Mouse (Mus musculus) forebrain, embryonic 15.5 days (tissue): ENCODE data around the gene Ganab. TPM values are rescaled to one million over a fixed set of nuclear protein-coding genes. Genes with fewer than 3 reads are reported as not detected.

Experiments
- ATAC-seq: fragments of 200-750 bp; cut with Nextera tagmentation; replicated peaks from 2 replicates; pipeline ENCODE4 v1.8.0; 2017; ENCODE audit warnings: mild to moderate bottlenecking, moderate TSS enrichment, moderate library complexity
- H3K27ac ChIP-seq: fragments of 300-500 bp; sonication (generic); replicated peaks from 2 replicates; pipeline ENCODE4 v1.5.1; 2015; ENCODE audit warnings: mild to moderate bottlenecking, inconsistent platforms
- H3K27me3 ChIP-seq: fragments of 300-500 bp; sonication (generic); 2 replicates; pipeline ENCODE4 v1.6.1; 2015; ENCODE audit warnings: inconsistent platforms
- H3K36me3 ChIP-seq: fragments of 300-500 bp; sonication (generic); 2 replicates; pipeline ENCODE4 v1.6.1; 2015; ENCODE audit warnings: mild to moderate bottlenecking, inconsistent platforms
- H3K4me1 ChIP-seq: fragments of 300-500 bp; sonication (generic); 2 replicates; pipeline ENCODE4 v1.6.1; 2015; ENCODE audit warnings: inconsistent platforms
- H3K4me2 ChIP-seq: fragments of 300-500 bp; sonication (generic); replicated peaks from 2 replicates; pipeline ENCODE4 v1.6.1; 2015; ENCODE audit warnings: mild to moderate bottlenecking, inconsistent platforms
- H3K4me3 ChIP-seq: fragments of 300-500 bp; sonication (generic); 2 replicates; pipeline ENCODE4 v1.5.1; 2015; ENCODE audit warnings: mild to moderate bottlenecking, inconsistent platforms
- H3K9ac ChIP-seq: fragments of 300-500 bp; sonication (generic); replicated peaks from 2 replicates; pipeline ENCODE4 v1.6.1; 2015; ENCODE audit warnings: mild to moderate bottlenecking, inconsistent platforms
- H3K9me3 ChIP-seq: fragments of 300-500 bp; sonication (generic); 2 replicates; pipeline ENCODE4 v1.6.1; 2016; ENCODE audit warnings: inconsistent platforms
- WGBS: fragments of 180-500 bp; shearing (Covaris S2); methylation state at CpG from one replicate; pipeline ENCODE4 v1.1.7; 2015; ENCODE audit warnings: mixed read lengths; 5-methylcytosine and 5-hydroxymethylcytosine counted together
- microRNA-seq: library from miRNA; unstranded; fragments of <30 nt; microRNA quantifications from one replicate; pipeline ENCODE4, GENCODE M21; 2016
- polyA plus RNA-seq: library from polyadenylated mRNA; unstranded; fragments of >200 nt; fragmentation: Nextera tagmentation; extraction: Ambion mirVana; gene quantifications from 2 replicates; pipeline ENCODE4 v1.2.1, GENCODE M21; 2015

Ganab gene
- polyA plus RNA-seq, 1 experiment from 2014 or later: 89.6 TPM

GRCm38 (mm10) chr19:8954171-8954570, 56.3 kb downstream of the Ganab start:
- H3K27ac ChIP-seq: peak overlapping the region; percentile 99
- no peaks in the 10 kb centered on the region for H3K9me3 ChIP-seq
- peaks cover 45% of the 10 kb centered on the region for H3K4me1 ChIP-seq
- no peak for ATAC-seq
- H3K4me2 ChIP-seq: peak overlapping the region; percentile 91
- peak overlapping the region; percentile 73 for H3K9ac ChIP-seq
- 7% methylated on average over 9 of the region's 9 CpGs for WGBS
- H3K27me3 ChIP-seq: no peaks in the 10 kb centered on the region
- H3K4me3 ChIP-seq: peak overlapping the region; percentile 94
- peaks cover 55% of the 10 kb centered on the region for H3K36me3 ChIP-seq

- Histone ChIP-seq H3K4me1 (peaks cover 9% of the 10 kb centered on the region), H3K9me3 (no peaks in the 10 kb centered on the region), H3K27ac (no peak overlapping the region), H3K4me3 (no peak overlapping the region), H3K36me3 (peaks cover 80% of the 10 kb centered on the region), H3K4me2 (no peak overlapping the region), H3K9ac (no peak overlapping the region), H3K27me3 (no peaks in the 10 kb centered on the region)
- 89% methylated on average over 2 of the region's 2 CpGs for WGBS
- ATAC-seq: no peak
Measured at GRCm38 (mm10) chr19:8962256-8962655, 64.4 kb downstream of the Ganab start.

GRCm38 (mm10) chr19:8965075-8965474, 67.2 kb downstream of the Ganab start:
- no peak overlapping the region for H3K4me2 ChIP-seq
- H3K4me1 ChIP-seq: peaks cover 24% of the 10 kb centered on the region
- WGBS: 91% methylated on average over 11 of the region's 11 CpGs
- H3K27me3 ChIP-seq: no peaks in the 10 kb centered on the region
- no peak overlapping the region for H3K9ac ChIP-seq
- ATAC-seq: no peak
- H3K4me3 ChIP-seq: no peak overlapping the region
- no peak overlapping the region for H3K27ac ChIP-seq
- H3K36me3 ChIP-seq: peaks cover 76% of the 10 kb centered on the region
- no peaks in the 10 kb centered on the region for H3K9me3 ChIP-seq

GRCm38 (mm10) chr19:8965771-8966170, 67.9 kb downstream of the Ganab start:
- 79% methylated on average over 8 of the region's 8 CpGs for WGBS
- Histone ChIP-seq H3K36me3 (peaks cover 76% of the 10 kb centered on the region), H3K4me3 (peak overlapping the region; percentile 83), H3K4me1 (peaks cover 24% of the 10 kb centered on the region), H3K9me3 (no peaks in the 10 kb centered on the region), H3K27me3 (no peaks in the 10 kb centered on the region), H3K4me2 (peak overlapping the region; percentile 51), H3K9ac (peak overlapping the region; percentile 52; the same call in 1 of the 2 replicates), H3K27ac (0 out of 2 replicates have a peak overlapping the region, but pooled peaks have one; percentile 86)
- ATAC-seq: no peak

- Histone ChIP-seq H3K27me3 (no peaks in the 10 kb centered on the region), H3K27ac (peak overlapping the region; percentile 86), H3K36me3 (peaks cover 76% of the 10 kb centered on the region), H3K4me3 (peak overlapping the region; percentile 83), H3K4me2 (peak overlapping the region; percentile 51), H3K9me3 (no peaks in the 10 kb centered on the region), H3K4me1 (peaks cover 24% of the 10 kb centered on the region), H3K9ac (peak overlapping the region; percentile 52)
- ATAC-seq: no peak
- 37% methylated on average over 5 of the region's 5 CpGs for WGBS
Measured at GRCm38 (mm10) chr19:8966198-8966589, 68.3 kb downstream of the Ganab start.

Small RNA genes within 50 kb of the gene (microRNA-seq; reads per million reads assigned to microRNA genes)
- gene Mir5136: not detected

Other genes starting within 250 kb of the Ganab start
- gene Chrm1, start 234.3 kb upstream of the Ganab start, polyA plus RNA-seq: 5.1 and 5.4 TPM in 2 replicates
- gene Slc3a2, start 174.7 kb upstream of the Ganab start, polyA plus RNA-seq: 164 and 171 TPM in 2 replicates
- 96.5 and 97.4 TPM in 2 replicates for gene Wdr74, start 162.2 kb upstream of the Ganab start, polyA plus RNA-seq
- 1.5 and 2.5 TPM in 2 replicates for gene 1700092M07Rik, start 157.4 kb upstream of the Ganab start, polyA plus RNA-seq
- gene Stx5a, start 156.7 kb upstream of the Ganab start, polyA plus RNA-seq: 130 and 133 TPM in 2 replicates
- 187 and 192 TPM in 2 replicates for gene Nxf1, start 141.0 kb upstream of the Ganab start, polyA plus RNA-seq
- gene Tmem223, start 127.1 kb upstream of the Ganab start, polyA plus RNA-seq: 249 and 250 TPM in 2 replicates
- gene Tmem179b, start 123.6 kb upstream of the Ganab start, polyA plus RNA-seq: 27.4 and 33.9 TPM in 2 replicates
- gene Taf6l, start 111.7 kb upstream of the Ganab start, polyA plus RNA-seq: 32.2 and 34.1 TPM in 2 replicates
- 162 and 169 TPM in 2 replicates for gene Polr2g, start 99.5 kb upstream of the Ganab start, polyA plus RNA-seq
- 8.3 and 9.6 TPM in 2 replicates for gene Zbtb3, start 95.5 kb upstream of the Ganab start, polyA plus RNA-seq
- 68.4 and 72.7 TPM in 2 replicates for gene Ttc9c, start 78.7 kb upstream of the Ganab start, polyA plus RNA-seq
- gene Hnrnpul2, start 78.1 kb upstream of the Ganab start, polyA plus RNA-seq: 5.9 and 6.1 TPM in 2 replicates
- gene AC129217.1, start 68.3 kb upstream of the Ganab start, polyA plus RNA-seq: not detected in 2 replicates
- 80.7 and 85.2 TPM in 2 replicates for gene Bscl2, start 60.6 kb upstream of the Ganab start, polyA plus RNA-seq
- gene Gng3, start 58.9 kb upstream of the Ganab start, polyA plus RNA-seq: 272 and 281 TPM in 2 replicates
- 0.53 and 0.60 TPM in 2 replicates for gene Lrrn4cl, start 47.3 kb upstream of the Ganab start, polyA plus RNA-seq
- 178 and 181 TPM in 2 replicates for gene Ubxn1, start 26.6 kb upstream of the Ganab start, polyA plus RNA-seq
- gene Uqcc3, start 17.1 kb upstream of the Ganab start, polyA plus RNA-seq: 55.4 and 61.8 TPM in 2 replicates
- 59.1 and 74.7 TPM in 2 replicates for gene Lbhd1, start 14.3 kb upstream of the Ganab start, polyA plus RNA-seq
- gene Gm49403, start 14.1 kb upstream of the Ganab start, polyA plus RNA-seq: not detected in 2 replicates
- 53.9 and 55.0 TPM in 2 replicates for gene 1810009A15Rik, start 9.2 kb upstream of the Ganab start, polyA plus RNA-seq
- gene Gm49416, start 9.1 kb upstream of the Ganab start, polyA plus RNA-seq: 0.25 TPM in 1 of 2 replicates, not detected in the other
- gene Ints5, start 5.1 kb upstream of the Ganab start, polyA plus RNA-seq: 42.0 and 43.7 TPM in 2 replicates
- 78.9 and 81.0 TPM in 2 replicates for gene B3gat3, start 22.3 kb downstream of the Ganab start, polyA plus RNA-seq
- 0.87 and 1.5 TPM in 2 replicates for gene Rom1, start 31.3 kb downstream of the Ganab start, polyA plus RNA-seq
- gene Eml3, start 31.5 kb downstream of the Ganab start, polyA plus RNA-seq: 10.4 and 11.7 TPM in 2 replicates
- gene Mta2, start 43.8 kb downstream of the Ganab start, polyA plus RNA-seq: 171 and 175 TPM in 2 replicates
- gene Tut1, start 55.8 kb downstream of the Ganab start, polyA plus RNA-seq: 34.1 and 34.7 TPM in 2 replicates
- gene Eef1g, start 69.0 kb downstream of the Ganab start, polyA plus RNA-seq: 336 and 348 TPM in 2 replicates
- gene Ahnak, start 91.2 kb downstream of the Ganab start, polyA plus RNA-seq: 2.6 and 3.7 TPM in 2 replicates
- gene Scgb1a1, start 189.9 kb downstream of the Ganab start, polyA plus RNA-seq: not detected in 2 replicates
- gene Asrgl1, start 237.6 kb downstream of the Ganab start, polyA plus RNA-seq: 32.0 and 33.5 TPM in 2 replicates